Mouse (Mus musculus) cerebellum, adult 2 months (tissue): ENCODE results near the gene A930002H24Rik.

Experiments used
- CTCF ChIP-seq: fragments of 200-500 bp; IDR thresholded peaks from 2 replicates; pipeline ENCODE4 v1.5.1; 2011; ENCODE audit warnings: low read depth, mild to moderate bottlenecking, control low read depth, low read length, moderate library complexity, borderline replicate concordance; ENCODE audit not compliant: insufficient read depth
- POLR2A ChIP-seq: fragments of 200-500 bp; IDR thresholded peaks from 2 replicates; pipeline ENCODE4 v1.6.1; 2011; ENCODE audit warnings: low read length, control low read depth, borderline replicate concordance; ENCODE audit not compliant: insufficient read depth

GRCm38 (mm10) chr17:63857023-63857544 lies 6.5 kb downstream of the A930002H24Rik start:
- TF ChIP-seq POLR2A, result no peak
- TF ChIP-seq CTCF, result no peak
